Mouse (Mus musculus) intestine, postnatal 0 days (tissue): ENCODE measurements around the gene Hif3a. TPM values are rescaled to one million over a fixed set of nuclear protein-coding genes. Genes with fewer than 3 reads are reported as not detected.

ENCODE experiments used
- ATAC-seq: fragments of 200-750 bp; cut with Nextera tagmentation; 2 replicates; pipeline ENCODE4 v1.8.0; 2017; ENCODE audit warnings: mild to moderate bottlenecking, moderate TSS enrichment, moderate library complexity
- H3K27ac ChIP-seq: fragments of 300-500 bp; sonication (generic); 2 replicates; pipeline ENCODE4 v1.5.1; 2014; ENCODE audit warnings: mild to moderate bottlenecking, low read depth, low read length, moderate library complexity
- H3K27me3 ChIP-seq: fragments of 300-500 bp; sonication (generic); replicated peaks from 2 replicates; pipeline ENCODE4 v1.6.1; 2014; ENCODE audit warnings: low read length, mixed read lengths; ENCODE audit not compliant: control insufficient read depth, insufficient read depth
- H3K36me3 ChIP-seq: fragments of 300-500 bp; sonication (generic); 2 replicates; pipeline ENCODE4 v1.6.1; 2014; ENCODE audit warnings: mild to moderate bottlenecking, moderate library complexity; ENCODE audit not compliant: control insufficient read depth, insufficient read depth
- H3K4me1 ChIP-seq: fragments of 300-500 bp; sonication (generic); replicated peaks from 2 replicates; pipeline ENCODE4 v1.6.1; 2014; ENCODE audit warnings: antibody characterized with exemption, low read length, mixed read lengths; ENCODE audit not compliant: control insufficient read depth, insufficient read depth
- H3K4me2 ChIP-seq: fragments of 300-500 bp; sonication (generic); replicated peaks from 2 replicates; pipeline ENCODE4 v1.6.1; 2014; ENCODE audit warnings: low read depth, mild to moderate bottlenecking, moderate library complexity
- H3K4me3 ChIP-seq: fragments of 300-500 bp; sonication (generic); 2 replicates; pipeline ENCODE4 v1.5.1; 2014; ENCODE audit warnings: low read depth, low read length
- H3K9ac ChIP-seq: fragments of 300-500 bp; sonication (generic); 2 replicates; pipeline ENCODE4 v1.6.1; 2014; ENCODE audit warnings: mild to moderate bottlenecking, low read depth, low read length
- H3K9me3 ChIP-seq: fragments of 300-500 bp; sonication (generic); 2 replicates; pipeline ENCODE4 v1.6.1; 2016; ENCODE audit warnings: mixed run types; ENCODE audit not compliant: control insufficient read depth
- CTCF ChIP-seq: sonication (generic); IDR thresholded peaks from 2 replicates; pipeline ENCODE4 v1.5.1; 2016; ENCODE audit warnings: low read depth, mild to moderate bottlenecking, control low read depth, antibody characterized with exemption, moderate library complexity
- WGBS: fragments of 180-500 bp; shearing (Covaris S2); extraction: QIAGEN DNeasy Blood & Tissue Kit; methylation state at CpG from one replicate; pipeline ENCODE4 v1.1.7; 2014; 5-methylcytosine and 5-hydroxymethylcytosine counted together
- polyA plus RNA-seq: library from polyadenylated mRNA; unstranded; fragments of >200 nt; fragmentation: Nextera tagmentation; extraction: Ambion mirVana; gene quantifications from 2 replicates; pipeline ENCODE4 v1.2.1, GENCODE M21; 2015

Hif3a gene
- polyA plus RNA-seq, 1 experiment from 2014 or later = 18.4 TPM

- Histone ChIP-seq H3K27ac (no peak within 1 kb of the TSS), H3K4me1 (no peaks in the 10 kb centered on the region), H3K36me3 (no peaks in the 10 kb centered on the region; the same call in 1 of the 2 replicates), H3K4me3 (no peak within 1 kb of the TSS), H3K4me2 (no peak within 1 kb of the TSS), H3K9ac (no peak within 1 kb of the TSS), H3K9me3 (no peaks in the 10 kb centered on the region), H3K27me3 (no peaks in the 10 kb centered on the region)
- ATAC-seq = no peak
- 36% methylated on average over 26 of the region's 26 CpGs for WGBS
- no peak for TF ChIP-seq CTCF
Measured at GRCm38 (mm10) chr7:16982859-16983568, 79.2 kb downstream of the Hif3a start, which contains the start of gene Gm42372. Gene Gm42372 (plus strand): TSS chr7:16983086.

Other genes with a start within 250 kb of the Hif3a start
- 33.7 and 35.8 TPM in 2 replicates for gene Strn4, start 246.5 kb downstream of the Hif3a start, polyA plus RNA-seq
- 12.3 and 12.7 TPM in 2 replicates for gene Fkrp, start 245.7 kb downstream of the Hif3a start, polyA plus RNA-seq
- gene Prkd2, start 219.5 kb downstream of the Hif3a start, polyA plus RNA-seq = 9.2 and 11.2 TPM in 2 replicates
- 3.4 and 3.7 TPM in 2 replicates for gene Dact3, start 187.1 kb downstream of the Hif3a start, polyA plus RNA-seq
- 4.7 and 5.3 TPM in 2 replicates for gene Gng8, start 170.6 kb downstream of the Hif3a start, polyA plus RNA-seq
- 1.7 and 1.8 TPM in 2 replicates for gene Ptgir, start 155.9 kb downstream of the Hif3a start, polyA plus RNA-seq
- gene Calm3, start 138.3 kb downstream of the Hif3a start, polyA plus RNA-seq = 236 and 241 TPM in 2 replicates
- 3.3 and 3.6 TPM in 2 replicates for gene Pnmal2, start 117.7 kb downstream of the Hif3a start, polyA plus RNA-seq
- gene Pnmal1, start 102.7 kb downstream of the Hif3a start, polyA plus RNA-seq = 2.0 and 2.2 TPM in 2 replicates
- 0.09 and 0.10 TPM in 2 replicates for gene Gm42372, start 79.3 kb downstream of the Hif3a start, polyA plus RNA-seq
- 3.6 and 4.0 TPM in 2 replicates for gene Ccdc8, start 69.7 kb downstream of the Hif3a start, polyA plus RNA-seq
- gene Ppp5c, start 34.5 kb downstream of the Hif3a start, polyA plus RNA-seq = 44.4 and 45.0 TPM in 2 replicates
- gene Psg16, start 11.6 kb upstream of the Hif3a start, polyA plus RNA-seq = 0.33 and 0.46 TPM in 2 replicates
- not detected in 2 replicates for gene Ceacam3, start 87.9 kb upstream of the Hif3a start, polyA plus RNA-seq
- gene Psg29, start 141.1 kb upstream of the Hif3a start, polyA plus RNA-seq = not detected in 2 replicates